Mouse (Mus musculus) E14TG2a.4 (cell line): Measurements from ENCODE around the gene Sept1.

Experiments used
- CTCF ChIP-seq: conservative IDR thresholded peaks from 2 replicates; pipeline ENCODE4 v1.5.1; 2014; ENCODE audit warnings: low read length
- NANOG ChIP-seq: IDR thresholded peaks from 2 replicates; pipeline ENCODE4 v1.6.1; 2014; ENCODE audit warnings: borderline replicate concordance, low read length, mixed read lengths

- TF ChIP-seq CTCF (no peak), NANOG (no peak)
These were observed 47.2 kb upstream of the Sept1 start for GRCm38 (mm10) chr7:127280092-127280491.
